21 mouse cellular contexts compared by ENCODE assay signal in genomic region chr9:37517467-37517866, GRCm38 (mm10). TPM values are rescaled to one million over a fixed set of nuclear protein-coding genes. Genes with fewer than 3 reads are reported as not detected.
DNase-seq lines count a peak whose midpoint lies in the region; ATAC-seq and TF ChIP-seq lines count a peak whose summit lies in the region.
"Had no signal": no experiment of that assay in that cellular context is flagged by ENCODE, and none has a peak within 500 bp of the region (broad histone marks: within the 10 kb centered on the region; RNA-seq: fewer than 3 reads in every experiment).

No protein-coding gene starts in this region.

- H3K9me3 ChIP-seq in MEL (replicated peaks; ENCODE audit: insufficient read depth, low read length) = no peaks in the 10 kb centered on the region
- H3K9me3 ChIP-seq in liver, postnatal 0 days (ENCODE audit: low read length) = no peaks in the 10 kb centered on the region
- H3K9me3 ChIP-seq: midbrain, embryonic 10.5 days; neural tube, embryonic 15.5 days had no signal

- peak; percentile 95 for ATAC-seq in liver, postnatal 0 days
- ATAC-seq: hindbrain, postnatal 0 days had no signal

- no peak for TF ChIP-seq CTCF in MEL (IDR thresholded peaks at IDR 0.05 in 2 of 3, conservative IDR thresholded peaks at IDR 0.05 in 1 of 3; ENCODE audit: control insufficient read depth in 1 of 3, insufficient read depth in 1 of 3, low read depth in 2 of 3, low read length in 3 of 3, poor library complexity in 1 of 3, severe bottlenecking in 1 of 3)
- no peak for TF ChIP-seq CTCF in embryonic fibroblast, embryonic 13.5 days (IDR thresholded peaks at IDR 0.05; ENCODE audit: borderline replicate concordance, insufficient read depth, low read length)
- no peak for TF ChIP-seq CTCF in liver, postnatal 0 days (IDR thresholded peaks at IDR 0.05; ENCODE audit: low read depth)

- H3K4me1 ChIP-seq in MEL (ENCODE audit: control insufficient read depth in 1 of 2, insufficient read depth in 2 of 2, low read length in 2 of 2) = peaks cover 13 to 27% of the 10 kb centered on the region in 2 experiments
- H3K4me1 ChIP-seq in embryonic fibroblast, embryonic 13.5 days (ENCODE audit: control insufficient read depth, insufficient read depth, low read length) = peaks cover 5% of the 10 kb centered on the region; the same call in 1 of the 2 replicates
- H3K4me1 ChIP-seq in liver, postnatal 0 days (ENCODE audit: insufficient read depth) = peaks cover 6% of the 10 kb centered on the region
- H3K4me1 ChIP-seq: midbrain, embryonic 10.5 days had no signal

- TF ChIP-seq RAD21 in MEL (IDR thresholded peaks at IDR 0.05; ENCODE audit: low read depth, low read length) = no peak

- intact Hi-C loops in heart, postnatal 36 days (cut with DNase I) = no loop called here

- H3K9ac ChIP-seq in MEL (ENCODE audit: control insufficient read depth, low read depth, low read length, poor library complexity, severe bottlenecking) = no peak overlapping the region
- no peak overlapping the region for H3K9ac ChIP-seq in liver, postnatal 0 days (replicated peaks)
- H3K9ac ChIP-seq: lung, embryonic 14.5 days; neural tube, embryonic 15.5 days had no signal

- no peak overlapping the region for H3K4me2 ChIP-seq in liver, postnatal 0 days (ENCODE audit: low read depth, low read length)
- H3K4me2 ChIP-seq: lung, embryonic 14.5 days; neural tube, embryonic 15.5 days had no signal

- no peaks in the 10 kb centered on the region for H3K79me2 ChIP-seq in MEL (ENCODE audit: control insufficient read depth, insufficient read depth, low read length, poor library complexity)

- peak overlapping the region; percentile 58 for H3K27ac ChIP-seq in MEL (ENCODE audit: control insufficient read depth, low read depth, low read length)
- H3K27ac ChIP-seq in embryonic fibroblast, embryonic 13.5 days (ENCODE audit: insufficient read depth, low read length) = peak overlapping the region; percentile 42; the same call in 1 of the 2 replicates
- H3K27ac ChIP-seq in liver, postnatal 0 days (ENCODE audit: low read depth) = no peak overlapping the region
- H3K27ac ChIP-seq: hindbrain, postnatal 0 days; kidney, postnatal 0 days; midbrain, embryonic 10.5 days; neural tube, embryonic 15.5 days had no signal

- peak; percentile 91 to 93 for TF ChIP-seq EP300 in MEL (IDR thresholded peaks at IDR 0.05; ENCODE audit: low read depth in 1 of 2, low read length in 2 of 2)
- TF ChIP-seq EP300 in liver, postnatal 0 days (IDR thresholded peaks at IDR 0.05; ENCODE audit: low read depth) = peak; percentile 93

- peaks cover 0 to 37% of the 10 kb centered on the region in 2 experiments; a peak in 3 of 4 replicates for H3K36me3 ChIP-seq in MEL (ENCODE audit: control insufficient read depth in 1 of 2, insufficient read depth in 2 of 2, low read length in 2 of 2)
- H3K36me3 ChIP-seq in liver, postnatal 0 days (replicated peaks; ENCODE audit: insufficient read depth, low read length) = peaks cover 5% of the 10 kb centered on the region; the same call in 1 of the 2 replicates

- 14% methylated on average over 1 of the region's 1 CpGs for WGBS in liver, postnatal 0 days (ENCODE audit: insufficient replicate concordance)

- no peak overlapping the region for H3K4me3 ChIP-seq in MEL (ENCODE audit: control insufficient read depth in 1 of 2, insufficient read depth in 1 of 2, low read depth in 2 of 2, low read length in 2 of 2)
- no peak overlapping the region for H3K4me3 ChIP-seq in embryonic fibroblast, embryonic 13.5 days (ENCODE audit: insufficient read depth, low read length)
- H3K4me3 ChIP-seq in liver, postnatal 0 days (ENCODE audit: low read depth, low read length) = no peak overlapping the region
- H3K4me3 ChIP-seq: erythroblast, embryonic 14.5 days; midbrain, embryonic 10.5 days; neural tube, embryonic 15.5 days had no signal

- DNase-seq in 3T3-L1 (ENCODE audit: low read depth, low spot score) (peak; percentile 62), MEL (ENCODE audit: low read depth, low spot score) (peak; percentile 91)
- no peak for DNase-seq in liver, postnatal 0 days
- DNase-seq in layer of hippocampus, adult 18-20 months (ENCODE audit: low spot score in 2 of 2) = no peak
- no peak for DNase-seq in lung, postnatal 36 days
- no peak for DNase-seq in heart, postnatal 36 days
- DNase-seq in lung, postnatal 4 days = no peak
- DNase-seq: adrenal gland, postnatal 25 days; cerebellum, adult 11 months; embryo, embryonic 11 days; gastrocnemius, postnatal 36 days; layer of hippocampus, adult 9-11 months; left cerebral cortex, postnatal 4 days; lung, embryonic 14.5 days; right cerebral cortex, adult 18-20 months had no signal

- no peak for TF ChIP-seq POLR2A in MEL (IDR thresholded peaks at IDR 0.05; ENCODE audit: control insufficient read depth in 1 of 2, insufficient read depth in 1 of 2, low read depth in 1 of 2, low read length in 2 of 2, poor library complexity in 1 of 2)
- no peak for TF ChIP-seq POLR2A in embryonic fibroblast, embryonic 13.5 days (IDR thresholded peaks at IDR 0.05; ENCODE audit: low read depth, low read length)

- no peaks in the 10 kb centered on the region for H3K27me3 ChIP-seq in MEL (ENCODE audit: control insufficient read depth in 1 of 2, insufficient read depth in 2 of 2, low read length in 2 of 2)
- no peaks in the 10 kb centered on the region for H3K27me3 ChIP-seq in liver, postnatal 0 days (ENCODE audit: insufficient read depth, low read length)
- H3K27me3 ChIP-seq: neural tube, embryonic 15.5 days had no signal

TF ChIP-seq in MEL, 35 proteins besides CTCF, POLR2A, EP300 and RAD21:
- TF ChIP-seq MXI1 (IDR thresholded peaks at IDR 0.05; ENCODE audit: low read depth, low read length) (no peak; the same call in 1 of the 2 replicates), RCOR1 (IDR thresholded peaks at IDR 0.05; ENCODE audit: low read depth, low read length) (peak; percentile 99), ETS1 (IDR thresholded peaks at IDR 0.05; ENCODE audit: low read depth, low read length) (peak; percentile 89), POLR2AphosphoS5 (IDR thresholded peaks at IDR 0.05; ENCODE audit: borderline replicate concordance, low read depth, low read length) (no peak), GABPA (IDR thresholded peaks at IDR 0.05; ENCODE audit: low read depth, low read length) (peak; percentile 73; the same call in 1 of the 2 replicates), TCF12 (IDR thresholded peaks at IDR 0.05; ENCODE audit: low read depth, low read length) (peak; percentile 85), MAFK (IDR thresholded peaks at IDR 0.05; ENCODE audit: borderline replicate concordance, low read depth, low read length) (no peak), TBP (IDR thresholded peaks at IDR 0.05; ENCODE audit: low read depth, low read length) (0 out of 2 replicates have a peak, but pooled peaks have one; percentile 29), GATA1 (IDR thresholded peaks at IDR 0.05; ENCODE audit: low read depth, low read length) (peak; percentile 96), TAL1 (IDR thresholded peaks at IDR 0.05; ENCODE audit: low read length) (peak; percentile 98), SIN3A (IDR thresholded peaks at IDR 0.05; ENCODE audit: low read length) (no peak), USF1 (IDR thresholded peaks at IDR 0.05; ENCODE audit: low read depth, low read length) (no peak)

RNA-seq across cellular contexts. Expression of gene Esam, which starts 10.4 kb away (rescaled TPM):
- total RNA-seq in MEL (2012; rRNA removed) = 0.10 and 0.23 TPM in 2 replicates
- under 1 TPM in 1 of 2 experiments, not detected in 1; 0.89 TPM for polyA plus RNA-seq in MEL (2012; ENCODE audit: insufficient read depth in 1 of 2, insufficient read length in 2 of 2, low read depth in 1 of 2, low replicate concordance in 2 of 2, missing spikeins in 1 of 2)
- 0.28 and 0.62 TPM in 2 replicates for polyA plus RNA-seq in embryonic fibroblast, embryonic 13.5 days (2011; ENCODE audit: insufficient read length, low read depth, missing spikeins)
- 16.2 and 18.2 TPM in 2 replicates for polyA plus RNA-seq in liver, postnatal 0 days (2015; fragmentation: Nextera tagmentation; extraction: Ambion mirVana)
- total RNA-seq in layer of hippocampus, adult 18-20 months (2021) = 10 to 100 TPM; 13.1 to 14.3 TPM
- total RNA-seq in heart, postnatal 36 days (2021) = 10 to 100 TPM; 66.9 to 79.2 TPM
- polyA plus RNA-seq: erythroblast, embryonic 14.5 days had no signal

RNA-seq across cellular contexts. Expression of gene Vsig2, which starts 21.6 kb away (rescaled TPM):
- total RNA-seq in MEL (2012; rRNA removed) = not detected in 2 replicates
- polyA plus RNA-seq in MEL (2012; ENCODE audit: insufficient read depth in 1 of 2, insufficient read length in 2 of 2, low read depth in 1 of 2, low replicate concordance in 2 of 2, missing spikeins in 1 of 2) = under 1 TPM in 1 of 2 experiments, not detected in 1; 0.64 TPM
- polyA plus RNA-seq in embryonic fibroblast, embryonic 13.5 days (2011; ENCODE audit: insufficient read length, low read depth, missing spikeins) = not detected in 2 replicates
- 0.88 and 1.3 TPM in 2 replicates for polyA plus RNA-seq in liver, postnatal 0 days (2015; fragmentation: Nextera tagmentation; extraction: Ambion mirVana)
- 1 to 10 TPM; 2.3 to 3.0 TPM for total RNA-seq in layer of hippocampus, adult 18-20 months (2021)
- total RNA-seq in heart, postnatal 36 days (2021) = 1 to 10 TPM; 4.0 to 4.7 TPM
- polyA plus RNA-seq: erythroblast, embryonic 14.5 days had no signal

RNA-seq across cellular contexts. Expression of gene Msantd2, which starts 28.3 kb away (rescaled TPM):
- total RNA-seq in MEL (2012; rRNA removed) = 15.5 and 16.1 TPM in 2 replicates
- 10 to 100 TPM in 1 of 2 experiments, not detected in 1; 26.2 TPM for polyA plus RNA-seq in MEL (2012; ENCODE audit: insufficient read depth in 1 of 2, insufficient read length in 2 of 2, low read depth in 1 of 2, low replicate concordance in 2 of 2, missing spikeins in 1 of 2)
- polyA plus RNA-seq in embryonic fibroblast, embryonic 13.5 days (2011; ENCODE audit: insufficient read length, low read depth, missing spikeins) = 22.0 and 32.3 TPM in 2 replicates
- polyA plus RNA-seq in liver, postnatal 0 days (2015; fragmentation: Nextera tagmentation; extraction: Ambion mirVana) = 3.0 and 3.3 TPM in 2 replicates
- total RNA-seq in layer of hippocampus, adult 18-20 months (2021) = 10 to 100 TPM; 22.9 to 23.1 TPM
- total RNA-seq in heart, postnatal 36 days (2021) = 1 to 10 TPM; 6.7 to 6.9 TPM

RNA-seq across cellular contexts. Expression of gene Nrgn, which starts 35.2 kb away (rescaled TPM):
- total RNA-seq in MEL (2012; rRNA removed) = 0.58 and 0.78 TPM in 2 replicates
- polyA plus RNA-seq in MEL (2012; ENCODE audit: insufficient read depth in 1 of 2, insufficient read length in 2 of 2, low read depth in 1 of 2, low replicate concordance in 2 of 2, missing spikeins in 1 of 2) = 10 to 100 TPM in 1 of 2 experiments, not detected in 1; 43.5 TPM
- polyA plus RNA-seq in embryonic fibroblast, embryonic 13.5 days (2011; ENCODE audit: insufficient read length, low read depth, missing spikeins) = 0.75 TPM in 1 of 2 replicates, not detected in the other
- 7.4 and 9.3 TPM in 2 replicates for polyA plus RNA-seq in liver, postnatal 0 days (2015; fragmentation: Nextera tagmentation; extraction: Ambion mirVana)
- total RNA-seq in layer of hippocampus, adult 18-20 months (2021) = 1,000 to 10,000 TPM; 1,533 to 1,565 TPM
- total RNA-seq in heart, postnatal 36 days (2021) = 1 to 10 TPM; 4.5 to 6.1 TPM

RNA-seq across cellular contexts. Expression of gene Siae, which starts 38.0 kb away (rescaled TPM):
- total RNA-seq in MEL (2012; rRNA removed) = 4.9 and 5.1 TPM in 2 replicates
- polyA plus RNA-seq in MEL (2012; ENCODE audit: insufficient read depth in 1 of 2, insufficient read length in 2 of 2, low read depth in 1 of 2, low replicate concordance in 2 of 2, missing spikeins in 1 of 2) = 1 to 10 TPM in 1 of 2 experiments, not detected in 1; 9.2 TPM
- polyA plus RNA-seq in embryonic fibroblast, embryonic 13.5 days (2011; ENCODE audit: insufficient read length, low read depth, missing spikeins) = 10.5 and 16.1 TPM in 2 replicates
- polyA plus RNA-seq in liver, postnatal 0 days (2015; fragmentation: Nextera tagmentation; extraction: Ambion mirVana) = 5.1 and 5.2 TPM in 2 replicates
- 10 to 100 TPM; 11.2 to 14.6 TPM for total RNA-seq in layer of hippocampus, adult 18-20 months (2021)
- 1 to 10 TPM; 9.6 to 9.7 TPM for total RNA-seq in heart, postnatal 36 days (2021)
- polyA plus RNA-seq: erythroblast, embryonic 14.5 days had no signal

Comparison
In these comparisons a context has a peak if more than half of its experiments do, and no peak if none do; other contexts are left out.
1. DNase-seq: peak in 3T3-L1 (single experiment) and MEL (single experiment); none in liver, postnatal 0 days (single experiment), layer of hippocampus, adult 18-20 months (0 of 2), lung, postnatal 36 days (single experiment), heart, postnatal 36 days (0 of 2) and lung, postnatal 4 days (0 of 2).
2. RNA of gene Esam, which starts 10.4 kb away (total RNA-seq): 66.9 to 79.2 TPM in heart, postnatal 36 days and 13.1 to 14.3 TPM in layer of hippocampus, adult 18-20 months; 0.10 to 0.23 TPM in MEL; every median in the first group is over 10 times any median in the second.